Mouse (Mus musculus): ENCODE measurements around the gene Cux1.

DNA sequence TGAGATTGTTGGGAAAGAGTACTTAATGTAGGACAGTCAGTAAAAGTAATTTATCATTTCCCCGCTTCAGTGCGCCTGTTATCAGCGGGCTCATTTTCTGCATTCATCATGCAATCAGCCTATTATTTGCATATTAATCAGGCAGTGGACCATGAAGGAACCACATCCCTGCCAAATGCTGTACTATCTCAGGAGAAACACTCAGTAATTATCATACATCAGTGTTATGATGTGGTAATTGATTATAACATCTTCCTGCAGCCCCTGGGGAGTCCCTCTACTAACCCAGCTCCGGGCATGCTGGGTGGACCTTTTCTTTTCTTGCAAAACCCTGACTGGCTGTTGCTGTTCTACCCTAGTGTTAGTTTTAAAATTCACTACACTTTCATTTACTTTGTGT, 270.4 kb downstream of the Cux1 start:
- TF ChIP-seq CTCF (IDR thresholded peaks at IDR 0.05; ENCODE audit: extremely low read depth, insufficient read depth, insufficient read length, insufficient replicate concordance): no peak
- TF ChIP-seq POLR2A (IDR thresholded peaks at IDR 0.05; ENCODE audit: low read depth, low read length): no peak
